Mouse (Mus musculus): ENCODE results near the gene Egflam. TPM values are rescaled to one million over a fixed set of nuclear protein-coding genes. Genes with fewer than 3 reads are reported as not detected.

The Egflam gene
- polyA plus RNA-seq, 1 experiment from 2014 or later: 13.5 TPM

DNA sequence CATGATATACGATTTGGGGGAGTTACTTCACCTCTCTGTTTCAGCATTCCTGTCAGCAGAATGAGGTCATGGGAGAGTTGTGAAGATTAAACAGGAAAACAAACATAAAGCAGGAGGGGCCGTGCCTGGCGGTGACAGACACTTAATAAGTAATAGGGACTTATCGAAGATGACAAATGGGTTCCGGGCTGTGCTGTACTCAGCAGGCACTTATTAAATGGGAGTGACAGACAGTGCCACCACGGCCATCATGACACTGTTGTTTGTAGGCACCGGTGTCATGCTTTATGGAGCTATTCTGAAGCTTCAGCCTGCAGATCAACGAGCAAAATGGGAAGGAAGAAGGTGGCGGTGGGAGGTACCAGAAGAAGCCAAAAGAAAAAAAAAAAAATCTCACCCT lies 82.7 kb downstream of the Egflam start:
- 81% methylated on average over 9 of the region's 9 CpGs for WGBS
- no peak overlapping the region for H3K4me3 ChIP-seq (ENCODE audit: low read depth, low read length)
- no peak overlapping the region for H3K27ac ChIP-seq (replicated peaks; ENCODE audit: low read depth, low read length)
- H3K4me1 ChIP-seq (ENCODE audit: control insufficient read depth, insufficient read depth, low read length): no peaks in the 10 kb centered on the region
- H3K36me3 ChIP-seq (ENCODE audit: control insufficient read depth, insufficient read depth, low read length): no peaks in the 10 kb centered on the region
- DNase-seq (ENCODE audit: low spot score): no peak
- no peak for ATAC-seq (ENCODE audit: insufficient number of reproducible peaks, low FRiP score, low TSS enrichment, low read depth)
- no peak overlapping the region for H3K4me2 ChIP-seq (ENCODE audit: low read depth, severe bottlenecking)
- no peaks in the 10 kb centered on the region for H3K27me3 ChIP-seq (ENCODE audit: control insufficient read depth, insufficient read depth, low read length)
- no peaks in the 10 kb centered on the region for H3K9me3 ChIP-seq (ENCODE audit: control insufficient read depth, low read length)
- H3K9ac ChIP-seq (ENCODE audit: low read length): no peak overlapping the region

DNA sequence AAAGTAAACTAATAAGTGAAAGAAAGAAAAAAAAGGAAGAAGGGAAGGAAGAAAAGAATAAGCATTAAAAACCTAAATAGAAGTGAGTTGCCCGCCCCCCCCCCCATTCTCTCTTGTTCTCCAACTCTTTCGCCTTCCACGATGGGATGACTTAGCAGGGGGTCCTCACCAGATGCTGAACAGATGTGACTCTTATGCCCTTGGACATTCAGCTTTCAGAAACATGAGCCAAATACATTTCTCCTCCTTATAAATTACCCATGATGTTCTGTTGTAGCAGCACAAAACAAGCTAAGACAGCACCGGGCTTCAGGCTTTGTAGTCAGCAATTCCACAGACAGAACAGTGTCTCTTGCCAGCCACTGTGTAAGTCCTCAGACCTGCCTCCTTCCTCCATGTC lies 89.5 kb downstream of the Egflam start:
- H3K27me3 ChIP-seq (ENCODE audit: control insufficient read depth, insufficient read depth, low read length): no peaks in the 10 kb centered on the region
- no peaks in the 10 kb centered on the region for H3K4me1 ChIP-seq (ENCODE audit: control insufficient read depth, insufficient read depth, low read length)
- no peak overlapping the region for H3K4me3 ChIP-seq (ENCODE audit: low read depth, low read length)
- no peak overlapping the region for H3K4me2 ChIP-seq (ENCODE audit: low read depth, severe bottlenecking)
- H3K9me3 ChIP-seq (ENCODE audit: control insufficient read depth, low read length): no peaks in the 10 kb centered on the region
- H3K27ac ChIP-seq (replicated peaks; ENCODE audit: low read depth, low read length): no peak overlapping the region
- DNase-seq (ENCODE audit: low spot score): no peak
- no peaks in the 10 kb centered on the region for H3K36me3 ChIP-seq (ENCODE audit: control insufficient read depth, insufficient read depth, low read length)
- ATAC-seq (ENCODE audit: insufficient number of reproducible peaks, low FRiP score, low TSS enrichment, low read depth): no peak
- 58% methylated on average over 4 of the region's 4 CpGs for WGBS
- H3K9ac ChIP-seq (ENCODE audit: low read length): no peak overlapping the region

- Histone ChIP-seq H3K4me3 (ENCODE audit: low read depth, low read length) (no peak overlapping the region), H3K36me3 (ENCODE audit: control insufficient read depth, insufficient read depth, low read length) (no peaks in the 10 kb centered on the region), H3K4me2 (ENCODE audit: low read depth, severe bottlenecking) (no peak overlapping the region), H3K9ac (ENCODE audit: low read length) (no peak overlapping the region), H3K27ac (replicated peaks; ENCODE audit: low read depth, low read length) (no peak overlapping the region), H3K9me3 (ENCODE audit: control insufficient read depth, low read length) (no peaks in the 10 kb centered on the region), H3K4me1 (ENCODE audit: control insufficient read depth, insufficient read depth, low read length) (no peaks in the 10 kb centered on the region), H3K27me3 (ENCODE audit: control insufficient read depth, insufficient read depth, low read length) (no peaks in the 10 kb centered on the region)
- no peak for DNase-seq (ENCODE audit: low spot score)
- no peak for ATAC-seq (ENCODE audit: insufficient number of reproducible peaks, low FRiP score, low TSS enrichment, low read depth)
- WGBS: 90% methylated on average over 1 of the region's 1 CpGs
Measured at GRCm38 (mm10) chr15:7299892-7300291, 98.3 kb downstream of the Egflam start.

- Histone ChIP-seq H3K27ac (replicated peaks; ENCODE audit: low read depth, low read length) (no peak overlapping the region), H3K4me3 (ENCODE audit: low read depth, low read length) (no peak overlapping the region), H3K4me2 (ENCODE audit: low read depth, severe bottlenecking) (no peak overlapping the region), H3K4me1 (ENCODE audit: control insufficient read depth, insufficient read depth, low read length) (no peaks in the 10 kb centered on the region), H3K9me3 (ENCODE audit: control insufficient read depth, low read length) (no peaks in the 10 kb centered on the region), H3K36me3 (ENCODE audit: control insufficient read depth, insufficient read depth, low read length) (no peaks in the 10 kb centered on the region), H3K9ac (ENCODE audit: low read length) (no peak overlapping the region), H3K27me3 (ENCODE audit: control insufficient read depth, insufficient read depth, low read length) (no peaks in the 10 kb centered on the region)
- ATAC-seq (ENCODE audit: insufficient number of reproducible peaks, low FRiP score, low TSS enrichment, low read depth) (no peak), DNase-seq (ENCODE audit: low spot score) (no peak)
- WGBS: 94% methylated on average over 1 of the region's 1 CpGs
Measured at GRCm38 (mm10) chr15:7295199-7295598, 103.0 kb downstream of the Egflam start.

DNA sequence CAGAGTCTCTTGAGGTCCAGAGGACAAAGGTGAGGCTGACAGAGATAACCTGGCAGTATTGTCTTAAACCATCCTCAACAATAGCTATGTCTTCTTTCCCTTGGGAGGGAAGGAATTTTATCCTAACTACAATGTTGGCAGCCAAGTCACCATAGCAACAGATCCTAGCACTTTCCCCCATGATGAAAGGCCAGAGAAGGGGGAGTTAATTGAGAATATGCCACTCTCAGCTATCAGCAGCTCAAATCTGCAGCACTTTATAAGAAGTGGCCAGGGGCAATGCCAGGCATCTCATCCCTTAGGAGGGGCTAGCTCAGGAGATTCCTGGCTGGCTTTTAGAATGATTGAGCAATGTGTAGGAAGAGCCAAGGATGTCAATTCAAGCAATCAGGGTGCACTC lies 105.3 kb downstream of the Egflam start:
- no peak for ATAC-seq (ENCODE audit: insufficient number of reproducible peaks, low FRiP score, low TSS enrichment, low read depth)

GRCm38 (mm10) chr15:7290003-7290402 lies 108.2 kb downstream of the Egflam start:
- Histone ChIP-seq H3K27me3 (ENCODE audit: control insufficient read depth, insufficient read depth, low read length) (no peaks in the 10 kb centered on the region), H3K4me1 (ENCODE audit: control insufficient read depth, insufficient read depth, low read length) (no peaks in the 10 kb centered on the region), H3K4me2 (ENCODE audit: low read depth, severe bottlenecking) (no peak overlapping the region), H3K36me3 (ENCODE audit: control insufficient read depth, insufficient read depth, low read length) (no peaks in the 10 kb centered on the region), H3K9ac (ENCODE audit: low read length) (no peak overlapping the region), H3K9me3 (ENCODE audit: control insufficient read depth, low read length) (no peaks in the 10 kb centered on the region), H3K27ac (replicated peaks; ENCODE audit: low read depth, low read length) (no peak overlapping the region), H3K4me3 (ENCODE audit: low read depth, low read length) (no peak overlapping the region)
- no peak for DNase-seq (ENCODE audit: low spot score)
- WGBS: 76% methylated on average over 4 of the region's 4 CpGs
- ATAC-seq (ENCODE audit: insufficient number of reproducible peaks, low FRiP score, low TSS enrichment, low read depth): no peak

More for the DNA sequence above, 105.3 kb downstream of the Egflam start:
- no peak for DNase-seq (ENCODE audit: low spot score)
- no peaks in the 10 kb centered on the region for H3K9me3 ChIP-seq (ENCODE audit: control insufficient read depth, low read length)
- no peak overlapping the region for H3K4me2 ChIP-seq (ENCODE audit: low read depth, severe bottlenecking)
- no peaks in the 10 kb centered on the region for H3K36me3 ChIP-seq (ENCODE audit: control insufficient read depth, insufficient read depth, low read length)
- H3K27ac ChIP-seq (replicated peaks; ENCODE audit: low read depth, low read length): no peak overlapping the region
- no peaks in the 10 kb centered on the region for H3K27me3 ChIP-seq (ENCODE audit: control insufficient read depth, insufficient read depth, low read length)
- no peak overlapping the region for H3K4me3 ChIP-seq (ENCODE audit: low read depth, low read length)
- no peak overlapping the region for H3K9ac ChIP-seq (ENCODE audit: low read length)
- no peaks in the 10 kb centered on the region for H3K4me1 ChIP-seq (ENCODE audit: control insufficient read depth, insufficient read depth, low read length)

- Histone ChIP-seq H3K27me3 (ENCODE audit: control insufficient read depth, insufficient read depth, low read length) (no peaks in the 10 kb centered on the region), H3K9ac (ENCODE audit: low read length) (no peak overlapping the region), H3K36me3 (ENCODE audit: control insufficient read depth, insufficient read depth, low read length) (no peaks in the 10 kb centered on the region), H3K27ac (replicated peaks; ENCODE audit: low read depth, low read length) (no peak overlapping the region), H3K4me2 (ENCODE audit: low read depth, severe bottlenecking) (no peak overlapping the region), H3K4me3 (ENCODE audit: low read depth, low read length) (no peak overlapping the region), H3K9me3 (ENCODE audit: control insufficient read depth, low read length) (no peaks in the 10 kb centered on the region), H3K4me1 (ENCODE audit: control insufficient read depth, insufficient read depth, low read length) (no peaks in the 10 kb centered on the region)
- ATAC-seq (ENCODE audit: insufficient number of reproducible peaks, low FRiP score, low TSS enrichment, low read depth) (no peak), DNase-seq (ENCODE audit: low spot score) (no peak)
- WGBS: 59% methylated on average over 14 of the region's 14 CpGs
Measured at GRCm38 (mm10) chr15:7289516-7289915, 108.7 kb downstream of the Egflam start.

- no peak overlapping the region for H3K27ac ChIP-seq (replicated peaks; ENCODE audit: low read depth, low read length)
- H3K9ac ChIP-seq (ENCODE audit: low read length): no peak overlapping the region
- ATAC-seq (ENCODE audit: insufficient number of reproducible peaks, low FRiP score, low TSS enrichment, low read depth) (no peak), DNase-seq (ENCODE audit: low spot score) (no peak)
- no peaks in the 10 kb centered on the region for H3K36me3 ChIP-seq (ENCODE audit: control insufficient read depth, insufficient read depth, low read length)
- WGBS: 37% methylated on average over 4 of the region's 4 CpGs
- H3K4me2 ChIP-seq (ENCODE audit: low read depth, severe bottlenecking): no peak overlapping the region
- no peaks in the 10 kb centered on the region for H3K27me3 ChIP-seq (ENCODE audit: control insufficient read depth, insufficient read depth, low read length)
- H3K4me3 ChIP-seq (ENCODE audit: low read depth, low read length): no peak overlapping the region
- no peaks in the 10 kb centered on the region for H3K9me3 ChIP-seq (ENCODE audit: control insufficient read depth, low read length)
- no peaks in the 10 kb centered on the region for H3K4me1 ChIP-seq (ENCODE audit: control insufficient read depth, insufficient read depth, low read length)
Measured at GRCm38 (mm10) chr15:7288841-7289424, 109.3 kb downstream of the Egflam start.

DNA sequence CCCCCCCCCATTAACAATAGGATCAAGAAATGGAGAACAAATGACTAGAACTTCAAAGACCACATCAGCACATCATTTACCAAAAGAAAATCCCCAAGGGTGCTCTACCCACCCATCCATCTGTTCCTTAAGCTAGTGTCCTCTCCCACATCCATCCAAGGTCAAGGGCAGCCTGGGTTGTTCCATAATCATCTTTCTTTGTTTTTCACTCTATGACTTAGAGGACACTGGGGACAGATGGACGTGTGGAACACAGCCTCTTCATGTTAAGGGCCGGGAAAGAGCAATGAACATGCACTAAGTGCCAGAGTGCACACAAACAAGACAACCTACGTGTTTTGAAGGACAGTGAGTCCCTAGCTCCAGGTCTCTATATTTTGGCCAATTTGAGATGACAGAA lies 110.3 kb downstream of the Egflam start:
- H3K4me3 ChIP-seq (ENCODE audit: low read depth, low read length): no peak overlapping the region
- no peaks in the 10 kb centered on the region for H3K9me3 ChIP-seq (ENCODE audit: control insufficient read depth, low read length)
- H3K4me1 ChIP-seq (ENCODE audit: control insufficient read depth, insufficient read depth, low read length): no peaks in the 10 kb centered on the region
- DNase-seq (ENCODE audit: low spot score): no peak
- H3K27me3 ChIP-seq (ENCODE audit: control insufficient read depth, insufficient read depth, low read length): no peaks in the 10 kb centered on the region
- H3K27ac ChIP-seq (replicated peaks; ENCODE audit: low read depth, low read length): no peak overlapping the region
- no peak overlapping the region for H3K9ac ChIP-seq (ENCODE audit: low read length)
- H3K36me3 ChIP-seq (ENCODE audit: control insufficient read depth, insufficient read depth, low read length): no peaks in the 10 kb centered on the region
- H3K4me2 ChIP-seq (ENCODE audit: low read depth, severe bottlenecking): no peak overlapping the region
- 86% methylated on average over 3 of the region's 3 CpGs for WGBS
- no peak for ATAC-seq (ENCODE audit: insufficient number of reproducible peaks, low FRiP score, low TSS enrichment, low read depth)

Data from limb, embryonic 11.5 days (tissue).